Mouse (Mus musculus) lung, embryonic 14.5 days (tissue): ENCODE data around the gene Hnf1a. TPM values are rescaled to one million over a fixed set of nuclear protein-coding genes. Genes with fewer than 3 reads are reported as not detected.
"Not testable (repeated sequence)": the region's sequence is repeated elsewhere in the genome, so short reads cannot be mapped to it uniquely, and the experiment has no call there.

Source experiments
- ATAC-seq: fragments of 200-750 bp; cut with Nextera tagmentation; 2 replicates; pipeline ENCODE4 v1.8.0; 2017; ENCODE audit warnings: mild to moderate bottlenecking, moderate TSS enrichment, moderate library complexity; ENCODE audit not compliant: insufficient read depth
- DNase-seq: peaks from one replicate; pipeline ENCODE4 v3.0.0-alpha.2; 2015
- H3K27ac ChIP-seq: fragments of 300-500 bp; sonication (generic); 2 replicates; pipeline ENCODE4 v1.5.1; 2014; ENCODE audit warnings: low read depth, mild to moderate bottlenecking, moderate library complexity
- H3K27me3 ChIP-seq: fragments of 300-500 bp; sonication (generic); 2 replicates; pipeline ENCODE4 v1.6.1; 2014; ENCODE audit warnings: low read length, control low read depth; ENCODE audit not compliant: insufficient read depth
- H3K36me3 ChIP-seq: fragments of 300-500 bp; sonication (generic); 2 replicates; pipeline ENCODE4 v1.6.1; 2014; ENCODE audit warnings: control low read depth; ENCODE audit not compliant: insufficient read depth
- H3K4me1 ChIP-seq: fragments of 300-500 bp; sonication (generic); 2 replicates; pipeline ENCODE4 v1.6.1; 2014; ENCODE audit warnings: antibody characterized with exemption, control low read depth; ENCODE audit not compliant: insufficient read depth
- H3K4me2 ChIP-seq: fragments of 300-500 bp; sonication (generic); 2 replicates; pipeline ENCODE4 v1.6.1; 2014; ENCODE audit warnings: mild to moderate bottlenecking
- H3K4me3 ChIP-seq: fragments of 300-500 bp; sonication (generic); 2 replicates; pipeline ENCODE4 v1.5.1; 2014; ENCODE audit warnings: low read depth, low read length
- H3K9ac ChIP-seq: fragments of 300-500 bp; sonication (generic); 2 replicates; pipeline ENCODE4 v1.6.1; 2014
- H3K9me3 ChIP-seq: fragments of 300-500 bp; sonication (generic); 2 replicates; pipeline ENCODE4 v1.6.1; 2016; ENCODE audit warnings: low read depth, low read length, control low read depth
- CTCF ChIP-seq: IDR thresholded peaks from 2 replicates; pipeline ENCODE4 v1.5.1; 2016; ENCODE audit warnings: antibody characterized with exemption, low read depth
- WGBS: fragments of 180-500 bp; shearing (Covaris S2); extraction: QIAGEN DNeasy Blood & Tissue Kit; methylation state at CpG from one replicate; pipeline ENCODE4 v1.1.7; 2014; 5-methylcytosine and 5-hydroxymethylcytosine counted together
- polyA plus RNA-seq: library from polyadenylated mRNA; unstranded; fragments of >200 nt; fragmentation: Nextera tagmentation; extraction: Ambion mirVana; gene quantifications from 2 replicates; pipeline ENCODE4 v1.2.1, GENCODE M21; 2014

Hnf1a gene
- polyA plus RNA-seq, 1 experiment from 2014 or later = not detected

- H3K9me3 ChIP-seq = no peaks in the 10 kb centered on the region
- H3K36me3 ChIP-seq = peaks cover 22% of the 10 kb centered on the region
- ATAC-seq (no peak), DNase-seq (no peak)
- no peak for TF ChIP-seq CTCF
- peak overlapping the region; percentile 87 for H3K4me3 ChIP-seq
- H3K27ac ChIP-seq = peak overlapping the region; percentile 89; the same call in 1 of the 2 replicates
- H3K27me3 ChIP-seq = no peaks in the 10 kb centered on the region
- H3K9ac ChIP-seq = peak overlapping the region; percentile 91
- 38% methylated on average over 4 of the region's 4 CpGs for WGBS
- H3K4me1 ChIP-seq = no peaks in the 10 kb centered on the region
- peak overlapping the region; percentile 85 for H3K4me2 ChIP-seq
These were observed 28.1 kb downstream of the Hnf1a start for GRCm38 (mm10) chr5:114942766-114943130.

- H3K4me3 ChIP-seq = peak within 1 kb of the TSS; percentile 87
- peak; percentile 97 for ATAC-seq
- H3K27ac ChIP-seq = peak within 1 kb of the TSS; percentile 89
- TF ChIP-seq CTCF = peak; percentile 40; the same call in 1 of the 2 replicates
- peak within 1 kb of the TSS; percentile 91 for H3K9ac ChIP-seq
- DNase-seq = peak; percentile 95
- peaks cover 16% of the 10 kb centered on the region for H3K36me3 ChIP-seq
- peak within 1 kb of the TSS; percentile 85 for H3K4me2 ChIP-seq
- H3K9me3 ChIP-seq = no peaks in the 10 kb centered on the region
- no peaks in the 10 kb centered on the region for H3K4me1 ChIP-seq
- WGBS = 2% methylated on average over 39 of the region's 39 CpGs
- no peaks in the 10 kb centered on the region for H3K27me3 ChIP-seq
These were observed 28.7 kb downstream of the Hnf1a start, which contains the start of gene 2210016L21Rik for GRCm38 (mm10) chr5:114942074-114942765. Gene 2210016L21Rik (plus strand): TSS chr5:114942158.

DNA sequence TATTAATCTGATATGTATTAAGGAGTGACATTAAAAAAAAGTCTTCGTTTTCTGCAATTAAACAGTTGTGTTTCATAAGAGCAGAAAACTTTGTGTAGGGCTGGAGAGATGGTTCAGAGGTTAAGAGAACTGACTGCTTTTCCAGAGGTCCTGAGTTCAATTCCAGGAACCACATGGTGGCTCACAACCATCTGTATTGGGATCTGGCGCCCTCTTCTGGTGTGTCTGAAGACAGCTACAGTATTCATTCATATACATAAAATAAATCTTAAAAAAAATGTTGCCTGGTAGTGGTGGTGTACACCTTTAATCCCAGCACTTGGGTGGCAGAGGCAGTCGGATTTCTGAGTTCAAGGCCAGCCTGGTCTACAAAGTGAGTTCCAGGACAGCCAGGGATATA, 29.8 kb downstream of the Hnf1a start:
- not testable (repeated sequence) for H3K9me3 ChIP-seq, H3K27me3 ChIP-seq, H3K4me3 ChIP-seq, ATAC-seq, H3K9ac ChIP-seq, H3K27ac ChIP-seq, H3K4me1 ChIP-seq, DNase-seq, H3K36me3 ChIP-seq
- 51% methylated on average over 3 of the region's 3 CpGs for WGBS
- TF ChIP-seq CTCF = peak; percentile 26
- peak overlapping the region; percentile 85; the same call in 1 of the 2 replicates for H3K4me2 ChIP-seq

- DNase-seq (no peak), ATAC-seq (no peak)
- Histone ChIP-seq H3K27ac (no peak overlapping the region), H3K9me3 (no peaks in the 10 kb centered on the region), H3K9ac (no peak overlapping the region), H3K4me2 (no peak overlapping the region), H3K4me1 (no peaks in the 10 kb centered on the region), H3K27me3 (no peaks in the 10 kb centered on the region), H3K36me3 (no peaks in the 10 kb centered on the region), H3K4me3 (no peak overlapping the region)
- WGBS = 15% methylated on average over 3 of the region's 3 CpGs
- no peak for TF ChIP-seq CTCF
These were observed 35.1 kb downstream of the Hnf1a start for GRCm38 (mm10) chr5:114935838-114936237.

DNA sequence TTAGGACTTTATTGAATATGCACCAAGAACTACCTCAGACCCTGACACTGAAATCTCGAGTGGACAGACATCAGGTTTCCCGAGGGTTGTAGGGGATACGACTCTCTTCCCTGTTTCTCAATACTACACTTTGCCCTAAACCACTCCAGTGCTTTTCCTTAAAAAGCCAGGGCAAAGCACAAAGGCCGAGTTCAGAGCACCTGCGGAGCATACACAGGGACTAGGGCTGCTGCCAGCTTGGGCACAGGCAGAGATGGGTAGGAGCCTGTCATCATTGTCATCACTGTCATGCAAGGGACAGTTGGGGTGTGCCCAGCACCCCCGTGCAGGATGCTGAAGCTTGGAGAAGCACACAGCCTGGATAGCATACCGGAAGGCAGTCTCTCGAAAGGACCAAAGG, 37.7 kb downstream of the Hnf1a start:
- no peak for TF ChIP-seq CTCF
- 81% methylated on average over 8 of the region's 8 CpGs for WGBS
- no peak overlapping the region for H3K4me3 ChIP-seq

DNA sequence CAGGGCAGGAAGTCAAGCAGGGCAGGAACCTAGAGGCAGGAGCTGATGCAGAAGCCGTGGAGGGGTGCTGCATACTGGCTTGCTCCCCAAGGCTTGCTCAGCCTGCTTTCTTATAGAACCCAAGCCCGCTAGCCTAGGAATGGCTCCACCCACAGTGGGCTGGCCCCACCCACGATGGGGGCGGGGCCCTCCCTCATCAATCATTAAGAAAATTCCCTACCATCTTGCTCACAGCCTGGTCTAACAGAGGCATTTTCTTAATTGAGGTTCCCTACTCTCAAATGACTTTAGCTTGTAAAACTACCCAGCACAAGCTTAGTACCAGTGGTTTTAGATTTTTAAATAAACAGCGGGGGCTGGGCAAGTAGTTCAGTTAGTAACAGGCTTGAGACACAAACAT, 39.3 kb downstream of the Hnf1a start:
- Histone ChIP-seq H3K27ac (no peak overlapping the region), H3K36me3 (no peaks in the 10 kb centered on the region), H3K9ac (no peak overlapping the region), H3K27me3 (no peaks in the 10 kb centered on the region), H3K4me3 (no peak overlapping the region), H3K4me2 (no peak overlapping the region), H3K4me1 (no peaks in the 10 kb centered on the region), H3K9me3 (no peaks in the 10 kb centered on the region)
- ATAC-seq (no peak), DNase-seq (no peak)
- TF ChIP-seq CTCF = no peak
- 47% methylated on average over 5 of the region's 5 CpGs for WGBS

More for the DNA sequence above, 37.7 kb downstream of the Hnf1a start:
- no peak overlapping the region for H3K4me2 ChIP-seq
- DNase-seq = no peak
- ATAC-seq = no peak
- no peaks in the 10 kb centered on the region for H3K4me1 ChIP-seq
- no peak overlapping the region for H3K9ac ChIP-seq
- no peaks in the 10 kb centered on the region for H3K36me3 ChIP-seq
- no peaks in the 10 kb centered on the region for H3K27me3 ChIP-seq
- no peak overlapping the region for H3K27ac ChIP-seq
- H3K9me3 ChIP-seq = no peaks in the 10 kb centered on the region

DNA sequence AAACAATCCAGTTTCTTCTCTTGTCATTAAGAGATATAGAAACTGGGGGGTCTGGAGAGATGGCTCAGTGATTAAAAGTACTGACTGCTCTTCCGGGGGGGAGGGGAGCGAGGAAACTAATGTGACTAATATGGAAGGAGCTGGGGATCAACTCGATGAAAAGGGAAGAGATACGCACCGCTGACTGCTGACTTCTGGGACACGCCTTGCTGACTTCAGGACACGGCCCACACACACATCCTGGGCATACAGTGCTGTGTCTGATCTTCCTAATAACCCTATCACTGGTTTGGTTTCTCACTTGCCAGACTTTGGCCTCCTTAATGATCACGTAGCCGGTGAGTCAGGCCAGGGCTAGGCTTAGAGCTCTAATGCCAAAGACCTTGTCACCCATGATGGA, 44.1 kb downstream of the Hnf1a start:
- H3K4me1 ChIP-seq = peaks cover 5% of the 10 kb centered on the region; the same call in 1 of the 2 replicates
- 85% methylated on average over 9 of the region's 9 CpGs for WGBS
- no peak overlapping the region for H3K4me3 ChIP-seq
- no peaks in the 10 kb centered on the region for H3K27me3 ChIP-seq
- H3K9me3 ChIP-seq = peaks cover 4% of the 10 kb centered on the region; the same call in 1 of the 2 replicates
- ATAC-seq (no peak), DNase-seq (no peak)
- no peak overlapping the region for H3K9ac ChIP-seq
- H3K27ac ChIP-seq = no peak overlapping the region
- H3K4me2 ChIP-seq = no peak overlapping the region
- TF ChIP-seq CTCF = no peak
- H3K36me3 ChIP-seq = no peaks in the 10 kb centered on the region
